Mouse (Mus musculus) induced T-regulatory cell, adult 2 months (primary cell): Measurements from ENCODE around the gene Adam15.

Experiments used
- DNase-seq: peaks from one replicate; pipeline ENCODE4 v3.0.0-alpha.2; 2012; ENCODE audit warnings: low read depth

The Adam15 gene

GRCm38 (mm10) chr3:89349869-89350501 lies at the start of gene Adam15:
Gene Adam15 (minus strand): TSS chr3:89349996.
- peak; percentile 93 for DNase-seq

- DNase-seq = no peak
Measured at GRCm38 (mm10) chr3:89396654-89397005, 46.8 kb upstream of the Adam15 start.

- DNase-seq = peak; percentile 83
Measured at GRCm38 (mm10) chr3:89395806-89396653, 46.2 kb upstream of the Adam15 start.

- no peak for DNase-seq
Measured at GRCm38 (mm10) chr3:89395419-89395805, 45.6 kb upstream of the Adam15 start.

GRCm38 (mm10) chr3:89394894-89395256 lies 45.1 kb upstream of the Adam15 start:
- DNase-seq = no peak

- DNase-seq = peak; percentile 80
Measured at GRCm38 (mm10) chr3:89394006-89394893, 44.5 kb upstream of the Adam15 start, which contains the start of gene Zbtb7b. Gene Zbtb7b (minus strand): TSS chr3:89394776.

- peak; percentile 95 for DNase-seq
Measured at GRCm38 (mm10) chr3:89393605-89394004, 43.8 kb upstream of the Adam15 start.

GRCm38 (mm10) chr3:89392871-89393311 lies 43.1 kb upstream of the Adam15 start:
- peak; percentile 60 for DNase-seq

GRCm38 (mm10) chr3:89391663-89392511 lies 42.1 kb upstream of the Adam15 start:
- peak; percentile 58 for DNase-seq

- DNase-seq = peak; percentile 62
Measured at GRCm38 (mm10) chr3:89390699-89391662, 41.2 kb upstream of the Adam15 start.

- no peak for DNase-seq
Measured at GRCm38 (mm10) chr3:89390111-89390515, 40.3 kb upstream of the Adam15 start.

- peak; percentile 89 for DNase-seq
Measured at GRCm38 (mm10) chr3:89388901-89389740, 39.3 kb upstream of the Adam15 start.

- peak; percentile 57 for DNase-seq
Measured at GRCm38 (mm10) chr3:89388134-89388881, 38.5 kb upstream of the Adam15 start.

- DNase-seq = no peak
Measured at GRCm38 (mm10) chr3:89387632-89388031, 37.8 kb upstream of the Adam15 start.

- peak; percentile 84 for DNase-seq
Measured at GRCm38 (mm10) chr3:89386438-89387420, 36.9 kb upstream of the Adam15 start.

GRCm38 (mm10) chr3:89385451-89385850 lies 35.7 kb upstream of the Adam15 start:
- DNase-seq = peak; percentile 69
